Mouse (Mus musculus): ENCODE measurements at regions not wholly inside any gene's neighbourhood (a gene's known extent, or its start where the extent isn't known, plus 50 kb on each side); places are given as distances from the start of the nearest gene placed in this dataset.

DNA sequence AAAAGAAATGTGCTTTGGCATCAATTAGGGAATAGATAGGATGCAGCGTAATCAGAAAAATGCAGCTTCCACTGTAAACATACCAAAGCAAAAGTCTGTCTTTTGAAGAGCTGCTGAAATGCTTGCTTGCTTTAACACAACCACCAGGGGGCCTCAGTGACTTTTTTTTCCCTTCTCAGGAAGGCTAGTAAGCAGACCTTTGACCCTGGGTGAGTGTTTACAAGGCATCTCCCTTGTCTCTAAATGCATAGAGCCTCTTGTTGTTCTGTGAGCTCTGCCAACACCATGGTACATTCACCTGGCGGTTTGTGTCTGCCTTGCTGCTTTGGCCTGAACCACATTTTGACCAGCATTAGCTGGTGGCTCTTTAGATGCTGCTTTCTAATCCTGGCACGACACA is 191.9 kb upstream of the C9orf72 start:
- WGBS: 57% methylated on average over 3 of the region's 3 CpGs
- H3K9me3 ChIP-seq (replicated peaks): no peaks in the 10 kb centered on the region
- no peak overlapping the region for H3K27ac ChIP-seq
- H3K4me1 ChIP-seq: no peaks in the 10 kb centered on the region
- H3K27me3 ChIP-seq: no peaks in the 10 kb centered on the region
- H3K9ac ChIP-seq: no peak overlapping the region
- H3K4me2 ChIP-seq: no peak overlapping the region
- peak; percentile 41; the same call in 1 of the 2 replicates for ATAC-seq
- H3K4me3 ChIP-seq: no peak overlapping the region
- no peaks in the 10 kb centered on the region for H3K36me3 ChIP-seq (ENCODE audit: poor library complexity, severe bottlenecking)

DNA sequence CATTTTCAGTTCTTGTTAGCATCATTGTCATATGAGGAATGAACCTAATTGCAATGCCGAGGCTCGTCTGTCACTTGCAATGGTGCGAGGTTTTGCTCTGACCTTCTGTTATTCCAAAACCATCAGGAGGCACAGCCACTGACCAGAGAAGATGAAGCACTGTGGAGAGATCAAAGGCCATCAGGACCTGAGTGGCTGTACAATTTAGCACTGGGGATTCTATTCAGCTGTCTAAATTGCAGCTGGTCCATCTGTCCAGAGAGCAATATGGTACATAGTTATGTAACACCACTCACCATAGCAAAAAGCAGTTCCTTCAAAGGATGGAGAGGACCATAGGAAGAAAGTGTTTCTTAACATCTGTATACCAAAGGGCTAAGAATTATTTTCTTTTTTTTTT is 187.5 kb upstream of the C9orf72 start:
- ATAC-seq: no peak
- H3K9ac ChIP-seq: no peak overlapping the region
- H3K9me3 ChIP-seq (replicated peaks): no peaks in the 10 kb centered on the region
- no peaks in the 10 kb centered on the region for H3K36me3 ChIP-seq (ENCODE audit: poor library complexity, severe bottlenecking)
- H3K4me2 ChIP-seq: no peak overlapping the region
- H3K27ac ChIP-seq: no peak overlapping the region
- 51% methylated on average over 3 of the region's 3 CpGs for WGBS
- H3K4me3 ChIP-seq: no peak overlapping the region
- H3K27me3 ChIP-seq: no peaks in the 10 kb centered on the region
- no peaks in the 10 kb centered on the region for H3K4me1 ChIP-seq

DNA sequence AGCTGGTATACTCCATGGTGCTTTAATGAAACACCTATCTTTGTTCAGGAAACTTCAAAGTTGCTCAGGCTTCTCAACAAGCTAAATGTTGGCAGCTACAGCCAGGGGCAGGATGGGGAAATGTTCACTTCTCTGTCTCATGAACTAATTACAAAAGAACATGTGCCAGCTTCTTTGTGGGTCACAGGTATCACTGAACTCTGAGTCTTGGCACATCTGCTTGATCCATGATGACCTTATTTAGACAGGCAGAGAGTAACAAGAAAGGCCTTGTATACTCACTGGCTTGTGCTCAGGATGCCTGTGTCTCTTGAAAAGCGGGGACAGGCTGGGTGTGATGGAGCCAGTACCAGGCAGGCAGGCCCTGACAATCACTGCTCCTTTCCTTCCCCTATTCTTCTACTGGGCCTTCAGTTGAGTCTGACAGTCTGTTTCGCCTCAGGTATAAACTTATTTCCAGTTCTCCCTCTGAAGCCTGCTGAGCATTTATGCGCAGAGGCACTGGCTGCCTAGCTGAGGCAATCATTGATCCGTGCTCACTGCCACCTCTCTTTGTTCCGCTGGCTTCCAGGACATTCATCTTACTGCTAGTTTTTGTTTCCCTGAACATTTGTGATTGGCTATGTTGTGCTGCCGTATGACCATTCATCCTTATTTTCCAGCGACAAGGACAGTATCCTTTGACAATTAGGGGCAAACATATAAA is 179.5 kb upstream of the C9orf72 start:
- WGBS: 55% methylated on average over 7 of the region's 7 CpGs
- ATAC-seq: peak; percentile 33; the same call in 1 of the 2 replicates
- H3K27ac ChIP-seq: no peak overlapping the region
- H3K9me3 ChIP-seq (replicated peaks): no peaks in the 10 kb centered on the region
- no peaks in the 10 kb centered on the region for H3K27me3 ChIP-seq
- peaks cover 9% of the 10 kb centered on the region; the same call in 1 of the 2 replicates for H3K4me1 ChIP-seq
- no peak overlapping the region for H3K4me3 ChIP-seq
- H3K36me3 ChIP-seq (ENCODE audit: poor library complexity, severe bottlenecking): no peaks in the 10 kb centered on the region
- no peak overlapping the region for H3K4me2 ChIP-seq
- H3K9ac ChIP-seq: no peak overlapping the region

DNA sequence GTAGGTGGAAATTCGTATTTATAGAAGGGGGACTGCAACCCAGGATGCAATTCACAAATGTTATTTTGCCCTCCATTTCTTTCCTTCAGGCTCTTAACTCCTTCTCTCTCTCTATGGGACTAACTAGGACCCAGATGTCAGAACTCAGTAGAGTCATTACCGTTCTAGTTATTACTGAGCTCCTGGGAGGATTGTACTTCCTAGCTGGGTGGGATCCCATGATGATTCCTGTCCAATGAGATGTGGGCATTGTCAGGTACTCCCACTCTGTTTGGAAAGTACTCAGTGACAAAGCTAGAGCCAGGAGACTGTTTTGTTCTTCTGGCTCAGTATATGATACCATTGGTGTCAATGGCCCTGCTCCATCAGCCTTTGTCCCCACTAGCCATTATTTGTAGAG is 178.1 kb upstream of the C9orf72 start:
- Histone ChIP-seq H3K9me3 (replicated peaks) (no peaks in the 10 kb centered on the region), H3K36me3 (ENCODE audit: poor library complexity, severe bottlenecking) (no peaks in the 10 kb centered on the region), H3K27me3 (no peaks in the 10 kb centered on the region), H3K9ac (no peak overlapping the region), H3K27ac (no peak overlapping the region), H3K4me3 (no peak overlapping the region), H3K4me2 (no peak overlapping the region), H3K4me1 (peaks cover 9% of the 10 kb centered on the region; the same call in 1 of the 2 replicates)
- 85% methylated on average over 2 of the region's 2 CpGs for WGBS
- no peak for ATAC-seq

DNA sequence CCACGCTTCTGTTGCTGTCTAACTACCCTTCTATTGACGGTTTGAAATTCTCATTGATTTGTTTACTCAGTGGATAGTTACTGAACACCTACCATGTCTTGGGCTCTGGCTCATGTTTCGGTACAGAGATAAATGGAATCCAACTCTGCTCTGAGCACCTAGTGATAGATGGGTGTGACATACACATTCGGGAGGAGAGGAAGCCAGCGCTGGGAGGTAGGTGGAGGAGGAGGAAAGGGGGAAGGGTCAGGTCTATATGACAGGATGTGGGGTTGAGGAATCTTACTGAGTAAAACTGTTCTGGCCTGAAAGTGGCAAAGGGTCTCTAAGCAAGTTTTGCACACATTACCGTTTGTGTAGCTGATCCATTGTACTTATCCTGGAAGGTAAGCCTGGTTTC is 177.6 kb upstream of the C9orf72 start:
- ATAC-seq: no peak
- no peaks in the 10 kb centered on the region for H3K9me3 ChIP-seq (replicated peaks)
- H3K4me2 ChIP-seq: no peak overlapping the region
- H3K4me3 ChIP-seq: no peak overlapping the region
- no peaks in the 10 kb centered on the region for H3K27me3 ChIP-seq
- 89% methylated on average over 6 of the region's 6 CpGs for WGBS
- no peak overlapping the region for H3K27ac ChIP-seq
- no peak overlapping the region for H3K9ac ChIP-seq
- H3K4me1 ChIP-seq: peaks cover 9% of the 10 kb centered on the region; the same call in 1 of the 2 replicates
- H3K36me3 ChIP-seq (ENCODE audit: poor library complexity, severe bottlenecking): no peaks in the 10 kb centered on the region

DNA sequence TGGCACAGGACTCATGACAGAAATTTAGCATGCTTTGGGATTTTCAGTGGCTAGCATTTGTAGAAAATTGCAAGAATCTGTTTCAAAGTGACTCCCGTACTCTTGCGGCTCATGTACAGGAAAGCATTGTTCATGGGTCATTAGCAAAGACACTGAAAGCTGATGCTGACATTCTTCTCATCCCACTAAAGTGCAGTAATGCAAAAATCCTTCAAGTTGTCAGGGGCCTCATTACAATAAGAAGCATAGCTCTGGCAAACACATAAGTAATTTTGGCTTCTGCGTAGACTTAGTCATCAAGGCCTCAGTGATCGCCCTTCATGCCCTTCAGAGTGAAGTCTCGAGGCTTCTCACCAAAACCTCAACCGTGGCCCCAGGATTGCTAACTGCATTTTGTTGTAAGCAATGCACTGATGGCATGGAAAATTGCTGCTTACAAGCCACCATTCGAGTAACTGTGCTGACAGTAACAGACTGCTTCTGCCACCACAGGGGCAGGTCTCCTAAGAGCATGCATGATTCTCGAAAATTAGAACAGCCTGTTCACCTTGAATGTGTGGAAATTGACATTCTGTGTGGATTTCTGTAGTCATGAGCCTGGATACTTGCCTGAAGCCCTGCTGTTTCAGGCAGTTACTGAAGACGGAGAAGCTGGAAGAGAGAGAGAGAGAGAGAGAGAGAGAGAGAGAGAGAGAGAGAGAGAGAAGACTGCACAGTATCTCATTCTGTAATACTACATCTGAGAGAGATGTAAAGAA is 176.6 kb upstream of the C9orf72 start:
- Histone ChIP-seq H3K4me3 (no peak overlapping the region), H3K4me1 (peaks cover 9% of the 10 kb centered on the region; the same call in 1 of the 2 replicates), H3K27ac (no peak overlapping the region), H3K9ac (no peak overlapping the region), H3K9me3 (replicated peaks) (no peaks in the 10 kb centered on the region), H3K36me3 (ENCODE audit: poor library complexity, severe bottlenecking) (no peaks in the 10 kb centered on the region), H3K27me3 (no peaks in the 10 kb centered on the region), H3K4me2 (no peak overlapping the region)
- WGBS: 64% methylated on average over 9 of the region's 9 CpGs
- ATAC-seq: peak; percentile 41; the same call in 1 of the 2 replicates

DNA sequence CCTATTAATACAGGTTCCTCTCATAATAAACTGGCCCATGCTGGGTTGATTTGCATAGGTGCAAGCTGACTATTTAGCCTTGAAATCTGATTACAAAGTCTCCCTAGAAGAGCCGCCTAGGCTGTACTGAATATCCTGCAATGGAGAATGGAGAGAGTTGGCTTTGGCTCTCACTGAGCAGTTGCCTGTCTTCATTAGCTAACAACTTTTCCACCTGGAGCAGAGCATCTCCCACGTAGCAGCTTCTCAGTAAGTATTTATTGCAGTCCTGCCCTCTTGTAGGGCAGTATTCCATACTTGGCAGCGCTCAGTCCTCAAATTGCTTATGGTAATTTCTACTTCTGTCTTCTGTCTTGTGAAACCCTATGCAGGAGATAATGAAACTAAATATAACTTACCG is 175.8 kb upstream of the C9orf72 start:
- H3K4me1 ChIP-seq: peaks cover 9% of the 10 kb centered on the region; the same call in 1 of the 2 replicates
- WGBS: 69% methylated on average over 4 of the region's 4 CpGs

DNA sequence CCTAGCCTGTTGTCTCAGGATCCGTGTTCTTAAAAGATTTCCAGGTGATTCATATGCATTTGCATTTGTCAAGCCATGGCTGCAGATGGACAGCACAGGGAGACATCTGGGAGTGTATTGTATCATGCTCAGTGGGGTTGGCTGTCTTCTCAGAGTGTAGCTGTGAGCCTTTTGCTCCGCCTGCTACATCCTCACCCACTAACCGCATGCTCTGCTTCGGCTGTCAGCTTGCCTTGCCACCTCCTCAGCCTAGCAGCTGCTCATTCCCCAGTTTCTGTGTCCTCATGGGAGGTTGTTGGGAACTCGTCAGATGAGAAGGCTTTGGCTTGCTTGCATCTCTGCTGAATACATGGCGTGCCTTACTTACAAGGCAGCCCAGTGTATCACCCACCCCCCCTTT is 174.5 kb upstream of the C9orf72 start:
- Histone ChIP-seq H3K9me3 (replicated peaks) (no peaks in the 10 kb centered on the region), H3K4me3 (no peak overlapping the region), H3K36me3 (ENCODE audit: poor library complexity, severe bottlenecking) (no peaks in the 10 kb centered on the region), H3K4me2 (no peak overlapping the region), H3K27me3 (no peaks in the 10 kb centered on the region), H3K9ac (no peak overlapping the region), H3K4me1 (peaks cover 9% of the 10 kb centered on the region; the same call in 1 of the 2 replicates), H3K27ac (no peak overlapping the region)
- peak; percentile 71 for ATAC-seq
- 82% methylated on average over 6 of the region's 6 CpGs for WGBS

More for the DNA sequence above, 175.8 kb upstream of the C9orf72 start:
- no peaks in the 10 kb centered on the region for H3K27me3 ChIP-seq
- H3K9ac ChIP-seq: no peak overlapping the region
- H3K4me2 ChIP-seq: no peak overlapping the region
- ATAC-seq: no peak
- H3K4me3 ChIP-seq: no peak overlapping the region
- H3K9me3 ChIP-seq (replicated peaks): no peaks in the 10 kb centered on the region
- H3K36me3 ChIP-seq (ENCODE audit: poor library complexity, severe bottlenecking): no peaks in the 10 kb centered on the region
- no peak overlapping the region for H3K27ac ChIP-seq

DNA sequence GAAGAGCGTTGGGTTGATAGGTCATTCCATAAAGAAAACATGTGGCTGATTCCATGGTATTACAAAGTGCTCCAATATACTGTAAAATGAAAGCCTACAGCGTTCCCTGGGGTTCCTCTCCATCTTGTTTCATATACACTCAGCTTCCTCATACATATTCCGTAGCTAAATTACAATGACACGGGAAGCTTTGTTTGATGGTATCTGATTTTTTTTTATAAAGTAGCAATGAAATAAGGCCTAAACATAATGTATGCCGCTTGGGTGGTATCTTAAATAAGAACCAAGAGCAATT is 169.6 kb upstream of the C9orf72 start:
- H3K27ac ChIP-seq: peak overlapping the region; percentile 35; the same call in 1 of the 2 replicates
- no peak overlapping the region for H3K4me2 ChIP-seq
- H3K27me3 ChIP-seq: no peaks in the 10 kb centered on the region
- no peak for ATAC-seq
- WGBS: 82% methylated on average over 5 of the region's 5 CpGs
- no peak overlapping the region for H3K9ac ChIP-seq
- no peaks in the 10 kb centered on the region for H3K9me3 ChIP-seq (replicated peaks)
- H3K4me3 ChIP-seq: no peak overlapping the region
- no peaks in the 10 kb centered on the region for H3K4me1 ChIP-seq
- no peaks in the 10 kb centered on the region for H3K36me3 ChIP-seq (ENCODE audit: poor library complexity, severe bottlenecking)

DNA sequence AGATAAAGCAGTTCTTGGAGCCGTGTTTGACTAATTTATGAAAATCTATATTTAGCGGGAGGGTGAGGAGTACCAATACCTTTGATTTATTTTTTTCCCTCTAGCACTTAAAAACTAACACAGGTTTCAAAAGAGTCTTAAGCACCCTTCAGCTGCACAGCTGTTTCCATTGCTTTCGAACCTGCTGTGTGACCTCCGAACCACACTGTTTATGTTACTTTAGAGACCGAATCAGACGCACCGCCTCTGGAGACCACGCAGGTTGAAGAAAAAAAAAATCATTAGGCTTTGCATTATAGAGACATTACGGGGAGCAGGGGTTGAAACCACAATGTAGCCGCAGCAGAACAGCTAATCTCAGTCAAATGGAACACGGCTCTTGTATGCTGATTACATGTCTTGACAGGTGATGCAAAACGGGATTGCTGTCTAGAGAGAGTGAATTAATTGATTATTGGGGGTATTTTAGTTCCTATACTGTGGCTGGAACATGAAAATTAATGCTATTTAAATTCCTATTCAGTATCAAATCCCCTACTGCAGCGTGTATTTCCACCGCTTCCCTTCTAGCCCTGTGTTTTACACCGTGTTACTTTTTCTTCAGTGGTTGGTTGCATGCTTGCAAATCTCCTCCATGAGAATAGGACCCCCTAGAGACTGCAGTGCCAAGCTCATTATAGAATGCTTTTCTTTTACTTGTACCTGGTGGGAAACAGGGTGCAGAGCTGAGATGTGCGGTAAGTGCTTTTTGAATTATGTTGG is 169.0 kb upstream of the C9orf72 start:
- no peak overlapping the region for H3K9ac ChIP-seq
- no peak overlapping the region for H3K4me3 ChIP-seq
- no peaks in the 10 kb centered on the region for H3K27me3 ChIP-seq
- no peaks in the 10 kb centered on the region for H3K4me1 ChIP-seq
- H3K4me2 ChIP-seq: no peak overlapping the region
- peak overlapping the region; percentile 35 for H3K27ac ChIP-seq
- WGBS: 58% methylated on average over 16 of the region's 16 CpGs
- no peaks in the 10 kb centered on the region for H3K9me3 ChIP-seq (replicated peaks)
- ATAC-seq: peak; percentile 43; the same call in 1 of the 2 replicates
- no peaks in the 10 kb centered on the region for H3K36me3 ChIP-seq (ENCODE audit: poor library complexity, severe bottlenecking)

DNA sequence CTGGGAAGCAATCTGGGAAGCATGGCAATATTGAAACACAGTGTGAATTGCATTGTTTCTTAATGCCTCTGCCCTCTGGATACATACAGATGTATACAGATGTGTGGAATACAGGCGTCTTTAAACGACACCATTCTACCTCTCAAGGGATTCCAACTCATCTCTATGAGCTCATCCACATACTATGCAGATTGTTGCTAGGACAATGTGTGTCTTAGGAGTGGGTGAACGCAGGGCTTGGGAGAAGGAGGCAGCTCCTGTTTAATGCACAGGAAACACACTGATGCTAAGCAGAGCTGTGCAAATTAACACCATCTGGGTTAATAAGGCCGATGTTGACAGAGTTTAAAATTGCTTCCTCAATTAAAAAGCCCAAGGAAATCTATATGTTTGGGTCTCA is 149.8 kb upstream of the C9orf72 start:
- Histone ChIP-seq H3K36me3 (ENCODE audit: poor library complexity, severe bottlenecking) (no peaks in the 10 kb centered on the region), H3K4me2 (no peak overlapping the region), H3K9me3 (replicated peaks) (peaks cover 4% of the 10 kb centered on the region; the same call in 1 of the 2 replicates), H3K4me3 (no peak overlapping the region), H3K9ac (no peak overlapping the region), H3K27ac (no peak overlapping the region), H3K27me3 (no peaks in the 10 kb centered on the region), H3K4me1 (peaks cover 22% of the 10 kb centered on the region)
- ATAC-seq: peak; percentile 57
- 30% methylated on average over 4 of the region's 4 CpGs for WGBS
